Mouse (Mus musculus) ovary, postnatal 36 days (tissue): ENCODE measurements at regions not wholly inside any gene's neighbourhood (a gene's known extent, or its start where the extent isn't known, plus 50 kb on each side); places are given as distances from the start of the nearest gene placed in this dataset.

Experiments
- DNase-seq: peaks from one replicate; pipeline ENCODE4 v3.0.0; 2022; ENCODE audit warnings: low spot score, mixed read lengths

- no peak for DNase-seq
Observed at GRCm38 (mm10) chr1:92386752-92387151, 86.9 kb downstream of the Ndufa10 start.

- DNase-seq: no peak
Observed at GRCm38 (mm10) chr1:92384945-92385344, 88.7 kb downstream of the Ndufa10 start.

DNA sequence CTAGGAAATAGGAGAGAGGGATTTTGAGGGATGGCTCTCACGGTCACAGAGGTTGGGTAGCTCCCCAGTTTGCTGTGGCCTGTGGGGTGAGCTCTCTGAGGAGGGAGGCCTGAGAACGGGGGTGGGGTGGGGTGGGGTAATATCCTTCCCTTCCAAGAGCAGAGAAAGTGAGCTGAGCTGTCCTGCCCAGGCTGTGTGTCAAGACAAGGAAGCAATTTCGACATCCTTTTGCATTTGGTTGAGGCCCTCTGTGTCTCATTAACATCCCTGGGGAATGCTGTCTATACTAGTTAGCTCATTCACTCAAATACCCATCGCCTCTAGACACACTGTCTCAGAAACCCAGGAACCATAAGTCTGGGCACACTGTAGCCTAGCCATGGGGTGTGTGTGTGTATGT, 89.9 kb downstream of the Ndufa10 start:
- DNase-seq: no peak

DNA sequence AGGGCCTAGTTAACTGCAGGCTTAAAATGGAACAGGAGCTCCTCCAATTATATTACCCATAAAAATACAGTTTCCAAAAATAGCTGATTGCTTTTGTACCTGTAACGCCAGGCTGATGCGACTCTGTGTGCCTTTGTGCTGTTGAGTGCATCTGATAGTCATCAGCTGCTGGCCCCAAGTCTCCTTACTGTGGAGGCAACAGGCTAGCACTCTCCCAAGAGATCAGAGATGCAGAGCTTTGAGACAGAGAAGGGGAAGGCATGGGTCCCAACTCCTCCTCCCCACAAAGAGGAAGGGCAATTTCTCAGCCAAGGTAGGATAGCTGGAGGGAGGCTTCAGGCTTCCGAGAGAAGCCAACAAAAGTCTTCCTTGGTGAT, 94.2 kb downstream of the Ndufa10 start:
- DNase-seq: no peak

DNA sequence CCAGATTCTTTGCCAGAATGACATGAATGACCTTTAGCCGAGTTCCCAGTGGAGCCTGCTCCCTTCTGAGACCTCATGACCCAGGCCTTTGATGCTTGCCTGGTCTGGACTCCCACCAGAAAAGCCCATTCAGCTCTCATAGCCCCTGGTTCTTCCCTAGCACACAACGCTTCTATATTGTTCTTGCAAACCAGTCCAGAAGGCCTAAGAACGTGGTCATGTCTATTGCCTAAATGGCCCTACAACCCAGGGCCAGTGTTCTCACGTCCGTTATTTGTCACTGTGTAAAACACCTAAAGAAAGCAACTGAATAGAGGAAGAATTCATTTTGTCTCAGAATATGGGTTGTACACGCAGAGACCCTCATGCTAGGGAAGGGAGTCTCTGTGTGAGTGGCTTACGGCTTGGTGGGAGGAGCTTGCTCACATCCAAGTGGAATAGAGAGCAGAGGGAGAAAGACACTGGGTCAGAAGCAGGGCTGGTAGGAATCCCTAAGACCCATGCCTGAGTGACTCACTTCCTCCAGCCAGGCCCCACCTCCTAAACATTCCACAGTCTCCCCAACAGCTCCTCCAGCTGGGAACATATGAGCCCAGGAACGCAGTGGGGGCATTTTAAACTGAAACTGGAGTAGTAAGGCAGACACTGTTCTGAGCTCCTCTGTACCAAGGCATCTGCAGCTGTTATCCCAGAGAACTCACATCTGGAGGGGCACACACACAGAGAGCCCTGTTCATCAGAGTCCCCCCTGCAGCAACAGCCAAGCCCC, 94.7 kb downstream of the Ndufa10 start:
- no peak for DNase-seq

GRCm38 (mm10) chr1:92376456-92376855, 97.2 kb downstream of the Ndufa10 start:
- no peak for DNase-seq

GRCm38 (mm10) chr1:92372222-92372990, 101.3 kb downstream of the Ndufa10 start:
- no peak for DNase-seq

DNA sequence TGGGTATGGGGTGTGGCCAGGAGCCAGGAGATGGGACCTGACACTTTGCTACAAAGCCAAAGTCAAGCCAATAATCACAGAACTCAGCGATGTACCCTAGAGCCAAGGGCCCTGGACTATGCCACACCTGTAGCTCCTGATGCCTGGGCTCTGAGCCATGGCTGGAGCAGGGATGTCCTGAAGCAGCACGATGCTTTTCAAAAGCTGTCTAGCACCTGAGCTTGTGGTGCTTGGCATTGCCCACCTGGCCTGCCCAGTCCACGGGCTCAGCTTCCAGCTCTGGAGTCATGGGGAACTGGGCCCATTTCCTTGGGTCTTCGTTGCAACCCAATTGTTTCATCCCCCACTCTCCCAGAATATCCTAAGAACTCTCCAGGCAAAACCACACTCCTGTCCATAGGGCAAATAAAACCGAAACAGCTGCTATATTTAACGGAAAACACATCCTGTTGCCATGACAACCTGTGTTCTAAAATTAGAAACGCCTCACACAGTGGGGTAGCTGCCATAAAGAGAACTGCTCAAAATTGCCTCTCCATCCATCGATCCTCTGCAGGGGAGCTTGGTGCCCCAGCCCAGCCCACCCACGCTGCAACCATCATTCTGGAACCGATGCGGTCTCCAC, 102.2 kb downstream of the Ndufa10 start:
- no peak for DNase-seq

DNA sequence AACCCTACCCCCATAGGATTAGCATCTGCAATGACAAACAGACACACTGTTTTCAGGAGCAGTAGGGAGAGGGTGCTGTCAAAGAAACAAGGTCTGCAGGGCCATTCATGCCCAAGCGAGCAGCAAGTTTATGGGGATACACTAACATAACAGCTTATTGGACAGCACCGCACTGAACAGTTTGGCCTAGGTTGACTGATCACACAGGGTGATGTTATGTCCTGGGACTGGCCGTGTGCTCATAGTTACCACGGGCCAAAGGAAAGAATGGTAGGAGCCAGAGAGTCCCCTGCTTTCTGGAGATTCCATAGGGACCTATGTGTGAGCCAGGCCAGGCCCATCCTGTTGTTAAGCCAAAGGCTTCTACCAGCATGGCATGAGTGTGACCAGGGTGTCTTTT, 102.8 kb downstream of the Ndufa10 start:
- no peak for DNase-seq

DNA sequence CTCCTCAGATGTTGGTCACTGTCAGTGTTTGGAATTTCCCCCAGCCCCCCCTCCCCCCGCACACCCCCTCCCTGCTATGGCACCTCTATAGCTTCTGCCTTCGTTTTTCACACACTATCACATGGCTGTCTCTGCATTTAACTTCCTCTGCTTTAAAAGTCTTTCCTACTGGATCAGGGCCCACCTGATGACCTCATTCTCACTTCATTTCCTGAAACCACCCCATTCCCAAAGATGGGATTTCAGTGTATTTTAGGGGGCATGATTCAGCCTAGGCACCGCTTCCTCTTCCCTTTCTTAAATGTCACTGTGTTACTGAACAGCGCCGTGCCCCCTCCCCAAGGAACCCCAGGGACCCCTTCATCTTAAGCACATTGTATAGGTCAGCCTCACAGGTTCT, 103.7 kb downstream of the Ndufa10 start:
- no peak for DNase-seq

- no peak for DNase-seq
Observed at GRCm38 (mm10) chr1:92366249-92366648, 107.4 kb downstream of the Ndufa10 start.

DNA sequence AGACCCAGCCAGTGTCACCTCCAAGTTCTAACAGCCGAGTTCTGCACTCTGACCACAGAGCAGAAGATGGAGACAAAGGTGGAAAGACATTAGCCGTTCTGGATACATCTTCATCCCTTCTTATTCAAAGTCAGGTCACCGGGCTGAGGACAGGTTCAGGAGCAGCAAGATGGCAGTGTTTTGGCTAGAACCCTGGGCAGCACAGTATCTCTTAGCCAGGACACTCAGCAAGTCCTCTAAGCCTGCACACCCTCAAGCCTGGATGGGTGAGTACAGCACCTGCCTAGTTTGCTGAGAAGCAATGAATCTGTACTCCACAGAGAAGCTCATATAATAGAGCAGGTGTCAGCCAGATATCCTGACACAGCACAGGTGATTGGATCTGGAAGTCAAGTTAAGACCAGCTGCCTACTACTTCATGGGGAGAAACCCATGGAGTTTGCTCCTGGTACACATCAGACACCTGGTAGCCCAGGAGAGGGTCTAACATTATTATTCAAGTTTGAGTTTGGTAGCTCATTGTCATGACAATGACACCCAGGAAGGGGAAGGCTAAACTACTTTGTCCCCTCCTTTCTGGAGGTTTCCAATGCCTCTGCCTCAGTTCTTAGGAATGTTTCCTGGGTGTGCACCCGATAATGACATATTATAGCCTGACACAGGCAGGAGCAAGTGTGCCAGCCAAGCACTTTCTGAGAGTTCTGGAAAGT, 108.1 kb downstream of the Ndufa10 start:
- no peak for DNase-seq

- no peak for DNase-seq
Observed at GRCm38 (mm10) chr1:92361677-92362076, 112.0 kb downstream of the Ndufa10 start.

GRCm38 (mm10) chr1:92360255-92360654, 113.4 kb downstream of the Ndufa10 start:
- DNase-seq: peak; percentile 65

GRCm38 (mm10) chr1:92359473-92359872, 114.2 kb downstream of the Ndufa10 start:
- no peak for DNase-seq

DNA sequence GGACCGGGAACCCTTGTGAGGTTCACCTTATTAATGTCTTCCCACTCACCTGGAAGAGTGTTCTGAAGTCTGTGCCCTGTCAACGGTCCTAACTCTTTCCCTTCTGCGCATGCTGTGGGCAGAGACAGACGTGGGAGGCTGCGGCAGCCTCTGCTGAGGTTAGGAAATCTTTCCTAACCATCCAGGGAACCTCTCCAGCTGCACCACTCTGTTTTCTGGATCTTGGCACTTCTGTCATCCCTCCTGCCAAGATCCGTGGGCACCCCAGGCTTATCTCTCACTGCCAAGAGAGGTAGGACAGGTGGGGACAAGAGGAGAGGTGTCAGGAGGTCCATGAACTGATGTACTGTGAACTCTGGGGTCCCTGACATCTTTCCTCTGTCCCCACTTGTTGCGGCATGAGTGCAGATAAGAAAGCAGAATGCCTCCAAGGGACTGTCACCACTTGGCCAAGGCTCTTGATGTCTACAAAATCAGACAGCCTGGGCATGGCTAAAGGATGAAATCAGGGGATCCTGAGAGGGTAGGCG, 114.8 kb downstream of the Ndufa10 start:
- no peak for DNase-seq

- DNase-seq: no peak
Observed at GRCm38 (mm10) chr1:92348353-92349005, 125.2 kb downstream of the Ndufa10 start.

- DNase-seq: no peak
Observed at GRCm38 (mm10) chr1:92347656-92348055, 126.0 kb downstream of the Ndufa10 start.

DNA sequence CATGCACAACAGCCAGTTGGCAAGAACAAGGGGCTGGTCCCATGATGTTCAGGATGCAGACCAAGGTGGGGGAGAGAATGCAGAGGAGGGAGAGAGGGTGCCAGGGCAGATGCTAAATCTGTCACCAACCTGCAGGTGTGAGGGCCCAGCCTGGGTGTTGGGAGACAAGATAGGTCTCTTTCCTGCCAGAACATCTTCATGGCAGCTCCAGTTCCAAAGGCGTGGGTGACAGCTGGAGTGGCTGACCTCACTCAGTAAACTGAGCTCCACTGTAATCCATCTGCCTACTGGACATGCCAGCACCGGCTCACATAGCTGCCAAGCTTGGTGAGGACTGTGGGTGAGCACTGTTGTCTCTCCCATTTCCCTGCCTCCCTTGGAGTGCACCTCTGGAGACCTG, 129.9 kb downstream of the Ndufa10 start:
- no peak for DNase-seq

DNA sequence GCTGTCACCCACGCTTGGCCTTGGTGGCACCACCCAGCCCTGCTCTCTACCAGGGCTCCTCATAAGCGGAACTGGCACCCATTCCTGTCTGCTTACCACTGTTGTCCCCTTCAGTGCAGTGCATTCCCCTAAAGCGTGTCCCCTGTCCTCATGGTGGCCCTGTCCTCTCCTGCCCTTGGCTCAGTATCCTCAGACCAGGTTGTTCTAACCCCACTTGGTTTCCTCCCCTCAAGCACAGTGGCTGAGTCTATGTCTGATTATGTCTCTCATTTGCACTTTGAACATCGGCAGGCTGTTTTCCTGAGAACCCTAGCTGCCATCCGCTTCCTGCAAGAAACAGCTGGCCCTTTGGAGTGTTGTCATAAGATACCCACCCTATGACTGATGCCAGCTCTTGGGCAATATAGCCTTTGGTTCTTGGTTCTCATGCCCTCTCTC, 130.5 kb downstream of the Ndufa10 start:
- no peak for DNase-seq

DNA sequence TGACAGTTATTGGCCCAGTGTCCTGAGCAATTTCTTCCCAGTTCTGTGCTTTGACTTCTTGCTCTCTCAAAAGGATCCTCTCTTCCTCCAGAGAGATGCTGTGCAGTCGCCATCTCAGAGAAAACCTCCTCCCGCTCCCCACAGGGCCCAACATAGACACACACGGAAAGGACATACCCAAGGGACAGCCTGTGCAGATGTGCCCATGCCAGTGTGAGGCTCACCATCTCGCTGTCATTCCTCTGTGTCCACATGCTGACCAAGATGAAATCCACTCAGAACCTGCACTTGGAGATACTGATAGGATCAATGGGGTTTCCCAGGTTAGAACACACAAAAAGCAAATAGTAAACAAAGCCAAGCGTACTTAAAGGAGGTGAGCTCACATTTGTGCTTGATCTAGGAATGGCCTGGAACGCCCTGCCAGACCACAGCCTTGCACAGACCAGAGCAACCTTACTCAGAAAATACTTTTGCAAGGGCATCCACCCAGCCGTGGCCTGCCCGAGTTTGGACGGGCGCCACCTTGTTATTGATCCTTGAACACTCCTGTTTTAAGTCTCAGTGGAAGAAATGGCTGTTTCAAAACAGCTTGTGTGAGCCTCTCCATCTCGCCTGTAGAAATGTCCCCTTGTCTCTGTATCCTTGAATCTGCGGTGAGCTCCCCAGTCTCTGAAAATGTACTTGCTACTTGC, 131.7 kb downstream of the Ndufa10 start:
- peak; percentile 28 for DNase-seq
